Mouse (Mus musculus) stomach, postnatal 0 days (tissue): ENCODE data around the gene Lypd6b. TPM values are rescaled to one million over a fixed set of nuclear protein-coding genes. Genes with fewer than 3 reads are reported as not detected.

Source experiments
- ATAC-seq: fragments of 200-750 bp; cut with Nextera tagmentation; 2 replicates; pipeline ENCODE4 v1.8.0; 2017; ENCODE audit not compliant: low FRiP score, low TSS enrichment
- DNase-seq: peaks from one replicate; pipeline ENCODE4 v3.0.0-alpha.2; 2016; ENCODE audit warnings: low spot score
- H3K27ac ChIP-seq: fragments of 300-500 bp; sonication (generic); replicated peaks from 2 replicates; pipeline ENCODE4 v1.5.1; 2014; ENCODE audit warnings: mild to moderate bottlenecking, control low read depth
- H3K27me3 ChIP-seq: fragments of 300-500 bp; sonication (generic); 2 replicates; pipeline ENCODE4 v1.6.1; 2014; ENCODE audit warnings: low read length; ENCODE audit not compliant: control insufficient read depth, insufficient read depth
- H3K36me3 ChIP-seq: fragments of 300-500 bp; sonication (generic); 2 replicates; pipeline ENCODE4 v1.6.1; 2014; ENCODE audit warnings: low read length, mixed read lengths; ENCODE audit not compliant: control insufficient read depth, insufficient read depth
- H3K4me1 ChIP-seq: fragments of 300-500 bp; sonication (generic); replicated peaks from 2 replicates; pipeline ENCODE4 v1.6.1; 2014; ENCODE audit warnings: antibody characterized with exemption; ENCODE audit not compliant: control insufficient read depth, insufficient read depth
- H3K4me2 ChIP-seq: fragments of 300-500 bp; sonication (generic); replicated peaks from 2 replicates; pipeline ENCODE4 v1.6.1; 2014; ENCODE audit warnings: low read depth, mild to moderate bottlenecking, control low read depth, moderate library complexity
- H3K4me3 ChIP-seq: fragments of 300-500 bp; sonication (generic); 2 replicates; pipeline ENCODE4 v1.5.1; 2014; ENCODE audit warnings: low read depth, low read length, control low read depth
- H3K9ac ChIP-seq: fragments of 300-500 bp; sonication (generic); 2 replicates; pipeline ENCODE4 v1.6.1; 2014; ENCODE audit warnings: mild to moderate bottlenecking, low read length, control low read depth, mixed read lengths
- H3K9me3 ChIP-seq: fragments of 300-500 bp; sonication (generic); 2 replicates; pipeline ENCODE4 v1.6.1; 2016; ENCODE audit warnings: low read length; ENCODE audit not compliant: control insufficient read depth
- CTCF ChIP-seq: IDR thresholded peaks from 2 replicates; pipeline ENCODE4 v1.5.1; 2016; ENCODE audit warnings: antibody characterized with exemption, low read depth, mild to moderate bottlenecking, moderate library complexity
- EP300 ChIP-seq: optimal IDR thresholded peaks from 2 replicates; pipeline ENCODE3; 2016; ENCODE audit warnings: antibody characterized with exemption
- WGBS: fragments of 180-500 bp; shearing (Covaris S2); extraction: QIAGEN DNeasy Blood & Tissue Kit; methylation state at CpG from one replicate; pipeline ENCODE4 v1.1.7; 2014; 5-methylcytosine and 5-hydroxymethylcytosine counted together
- polyA plus RNA-seq: library from polyadenylated mRNA; unstranded; fragments of >200 nt; fragmentation: Nextera tagmentation; extraction: Ambion mirVana; gene quantifications from 2 replicates; pipeline ENCODE4 v1.2.1, GENCODE M21; 2015

Lypd6b gene
- polyA plus RNA-seq, 1 experiment from 2014 or later = 31.8 TPM

DNA sequence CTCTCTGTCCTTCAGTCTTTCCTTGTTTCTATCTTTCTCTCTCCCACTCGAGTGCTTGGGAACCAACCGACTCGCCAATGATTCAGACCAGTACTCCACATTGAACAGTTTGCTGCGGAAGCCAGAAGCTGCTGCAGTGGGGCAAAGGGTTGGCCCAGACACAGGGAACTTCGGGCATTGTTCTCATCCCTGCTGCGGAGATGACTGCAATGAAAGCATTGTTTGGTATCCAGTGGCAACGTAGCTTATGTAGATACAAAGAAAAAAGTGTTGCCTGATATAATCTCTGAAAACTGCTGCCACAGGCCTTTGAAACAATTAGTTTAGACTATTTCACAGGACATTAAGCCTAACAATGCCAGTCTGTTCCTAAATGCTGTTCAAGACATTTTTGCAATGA, 57.6 kb downstream of the Lypd6b start:
- ATAC-seq (no peak), DNase-seq (no peak)
- no peak overlapping the region for H3K4me3 ChIP-seq
- H3K27me3 ChIP-seq = no peaks in the 10 kb centered on the region
- no peak overlapping the region for H3K9ac ChIP-seq
- TF ChIP-seq EP300 (no peak), CTCF (no peak)
- H3K27ac ChIP-seq = no peak overlapping the region
- no peaks in the 10 kb centered on the region for H3K36me3 ChIP-seq
- H3K4me1 ChIP-seq = no peaks in the 10 kb centered on the region
- H3K4me2 ChIP-seq = no peak overlapping the region
- no peaks in the 10 kb centered on the region for H3K9me3 ChIP-seq
- WGBS = 58% methylated on average over 7 of the region's 7 CpGs

DNA sequence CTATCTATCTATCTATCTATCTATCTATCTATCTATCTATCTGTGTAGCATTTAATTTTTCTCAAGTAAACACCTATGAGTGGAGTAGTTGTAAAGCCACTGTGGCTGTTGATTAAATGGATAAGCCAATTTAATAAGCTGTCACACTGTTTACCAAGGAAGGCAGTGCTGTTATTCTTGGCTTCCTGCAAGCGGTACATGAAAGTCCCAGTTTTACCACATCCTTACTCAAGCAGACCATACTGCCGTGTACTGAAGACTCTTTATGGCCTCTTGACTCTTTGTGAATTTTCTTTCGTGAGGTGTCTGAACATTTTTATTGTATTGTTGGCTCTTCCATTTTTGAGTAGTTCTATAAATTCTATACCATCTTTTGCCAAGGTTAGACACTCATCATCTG, 58.6 kb downstream of the Lypd6b start:
- H3K4me3 ChIP-seq = no peak overlapping the region
- no peaks in the 10 kb centered on the region for H3K36me3 ChIP-seq
- no peak overlapping the region for H3K27ac ChIP-seq
- H3K9me3 ChIP-seq = no peaks in the 10 kb centered on the region
- ATAC-seq = no peak
- no peaks in the 10 kb centered on the region for H3K27me3 ChIP-seq
- DNase-seq = no peak
- no peaks in the 10 kb centered on the region for H3K4me1 ChIP-seq
- H3K9ac ChIP-seq = no peak overlapping the region
- TF ChIP-seq EP300 (no peak), CTCF (no peak)
- 56% methylated on average over 3 of the region's 3 CpGs for WGBS
- no peak overlapping the region for H3K4me2 ChIP-seq

DNA sequence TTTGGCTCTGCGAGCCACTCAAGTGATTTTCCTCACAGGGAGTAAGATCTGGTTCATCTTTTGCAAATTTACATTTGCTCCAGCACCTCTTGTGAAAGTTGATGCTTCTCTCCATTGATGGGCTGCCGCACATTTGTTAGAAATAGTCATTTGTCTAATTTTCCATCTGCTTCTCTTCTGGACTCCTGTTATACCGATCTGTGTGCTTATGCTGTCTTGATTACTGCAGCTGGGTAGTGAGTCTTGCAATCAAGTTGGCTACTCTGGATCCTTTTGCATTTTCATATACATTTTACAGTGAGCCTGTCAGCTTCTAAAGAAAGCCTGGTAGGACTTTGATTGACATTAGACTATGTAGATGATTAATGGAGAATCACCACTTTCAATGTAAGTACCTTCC, 59.4 kb downstream of the Lypd6b start:
- H3K4me3 ChIP-seq = no peak overlapping the region
- H3K9ac ChIP-seq = no peak overlapping the region
- 76% methylated on average over 3 of the region's 3 CpGs for WGBS
- H3K9me3 ChIP-seq = no peaks in the 10 kb centered on the region
- DNase-seq (no peak), ATAC-seq (no peak)
- H3K36me3 ChIP-seq = no peaks in the 10 kb centered on the region
- H3K27ac ChIP-seq = no peak overlapping the region
- no peaks in the 10 kb centered on the region for H3K4me1 ChIP-seq
- H3K27me3 ChIP-seq = no peaks in the 10 kb centered on the region
- TF ChIP-seq CTCF (no peak), EP300 (no peak)
- no peak overlapping the region for H3K4me2 ChIP-seq

DNA sequence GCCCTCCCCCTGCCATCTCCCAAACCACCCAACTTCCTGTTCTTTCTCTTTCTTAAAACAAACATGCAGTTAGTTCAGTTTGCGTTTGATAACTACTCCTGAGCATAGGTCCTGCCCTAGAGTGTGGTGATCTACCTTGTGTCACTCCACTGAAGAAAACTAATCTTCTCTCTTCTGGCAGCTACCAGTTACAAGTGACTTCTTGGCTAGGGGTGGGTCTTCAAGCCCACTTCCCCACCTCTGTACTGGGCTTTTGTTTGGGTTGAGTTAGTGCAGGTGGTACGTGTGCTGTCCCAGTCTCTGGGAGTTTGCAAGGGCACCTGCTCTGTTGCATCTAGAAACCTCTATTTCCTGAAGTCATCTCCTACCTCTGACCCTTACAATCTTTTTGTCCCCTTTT, 60.3 kb downstream of the Lypd6b start:
- no peaks in the 10 kb centered on the region for H3K9me3 ChIP-seq
- H3K36me3 ChIP-seq = no peaks in the 10 kb centered on the region
- no peak overlapping the region for H3K9ac ChIP-seq
- no peaks in the 10 kb centered on the region for H3K4me1 ChIP-seq
- H3K4me2 ChIP-seq = no peak overlapping the region
- no peak for TF ChIP-seq EP300
- no peak for TF ChIP-seq CTCF
- 48% methylated on average over 2 of the region's 2 CpGs for WGBS
- H3K27me3 ChIP-seq = no peaks in the 10 kb centered on the region
- DNase-seq (no peak), ATAC-seq (peak; percentile 45; the same call in 1 of the 2 replicates)
- no peak overlapping the region for H3K27ac ChIP-seq
- H3K4me3 ChIP-seq = no peak overlapping the region

DNA sequence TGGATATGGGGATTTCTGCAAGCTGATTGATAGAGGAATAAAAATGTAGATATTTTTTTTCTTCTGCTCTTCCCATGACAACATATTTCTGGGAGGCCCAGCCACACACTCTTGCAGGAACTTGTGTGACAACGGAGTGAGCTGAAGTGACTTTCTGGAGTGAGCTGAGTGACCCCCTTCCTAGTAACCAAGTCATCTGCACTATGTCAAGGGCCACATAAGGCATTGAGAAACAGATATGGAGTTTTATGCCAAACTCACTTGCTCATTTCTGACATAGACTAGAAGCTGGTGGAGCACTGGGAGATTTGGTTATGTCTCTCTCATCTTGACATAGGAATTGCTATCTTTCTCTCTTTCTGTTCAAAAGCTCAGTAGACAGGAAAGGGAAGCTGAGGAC, 62.3 kb downstream of the Lypd6b start:
- no peak overlapping the region for H3K27ac ChIP-seq

DNA sequence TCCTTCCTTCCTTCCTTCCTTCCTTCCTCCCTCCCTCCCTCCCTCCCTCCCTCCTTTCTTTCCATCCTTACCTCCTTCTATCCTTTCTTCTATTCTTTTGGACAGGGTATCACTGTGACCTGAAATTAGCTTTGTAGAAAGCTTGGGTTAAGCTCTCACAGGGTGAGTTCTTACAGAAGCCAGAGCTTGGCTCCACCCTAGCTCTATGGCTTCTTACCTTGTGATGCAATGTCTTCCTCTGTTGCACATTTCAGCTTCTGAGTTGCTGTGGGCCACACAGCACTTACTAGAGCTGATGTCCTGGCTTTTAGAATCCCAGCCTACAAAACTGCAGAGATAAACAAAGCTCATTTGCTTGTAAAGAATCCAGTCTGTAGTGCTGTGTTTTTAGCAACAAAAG, 64.5 kb downstream of the Lypd6b start:
- Histone ChIP-seq H3K4me1 (no peaks in the 10 kb centered on the region), H3K27ac (no peak overlapping the region), H3K4me3 (no peak overlapping the region), H3K36me3 (no peaks in the 10 kb centered on the region), H3K9ac (no peak overlapping the region), H3K4me2 (no peak overlapping the region), H3K9me3 (no peaks in the 10 kb centered on the region), H3K27me3 (no peaks in the 10 kb centered on the region)
- ATAC-seq = no peak
- TF ChIP-seq CTCF (no peak), EP300 (no peak)
- DNase-seq = no peak

More for the DNA sequence above, 62.3 kb downstream of the Lypd6b start:
- no peaks in the 10 kb centered on the region for H3K4me1 ChIP-seq
- H3K36me3 ChIP-seq = no peaks in the 10 kb centered on the region
- 77% methylated on average over 1 of the region's 1 CpGs for WGBS
- H3K27me3 ChIP-seq = no peaks in the 10 kb centered on the region
- ATAC-seq = no peak
- no peak overlapping the region for H3K4me3 ChIP-seq
- H3K9me3 ChIP-seq = no peaks in the 10 kb centered on the region
- no peak overlapping the region for H3K9ac ChIP-seq
- TF ChIP-seq EP300 = no peak
- TF ChIP-seq CTCF = no peak
- no peak overlapping the region for H3K4me2 ChIP-seq
- DNase-seq = no peak
